Mouse (Mus musculus): ENCODE results near the gene Flrt1. TPM values are rescaled to one million over a fixed set of nuclear protein-coding genes. Genes with fewer than 3 reads are reported as not detected.

Flrt1 gene
- polyA plus RNA-seq, 1 experiment from 2014 or later: 3.5 TPM

Other genes starting within 250 kb of the Flrt1 start
- 1.7 and 1.9 TPM in 2 replicates for gene Ccdc88b, start 247.5 kb downstream of the Flrt1 start, polyA plus RNA-seq (2015; fragmentation: Nextera tagmentation; extraction: Ambion mirVana)
- 130 and 135 TPM in 2 replicates for gene Trmt112, start 196.0 kb downstream of the Flrt1 start, polyA plus RNA-seq (2015; fragmentation: Nextera tagmentation; extraction: Ambion mirVana)
- gene Prdx5, start 195.6 kb downstream of the Flrt1 start, polyA plus RNA-seq (2015; fragmentation: Nextera tagmentation; extraction: Ambion mirVana): 228 and 279 TPM in 2 replicates
- 17.1 and 18.8 TPM in 2 replicates for gene Esrra, start 183.9 kb downstream of the Flrt1 start, polyA plus RNA-seq (2015; fragmentation: Nextera tagmentation; extraction: Ambion mirVana)
- gene Catsperz, start 180.3 kb downstream of the Flrt1 start, polyA plus RNA-seq (2015; fragmentation: Nextera tagmentation; extraction: Ambion mirVana): 1.6 TPM in 2 replicates
- 0.67 and 0.86 TPM in 2 replicates for gene Kcnk4, start 171.2 kb downstream of the Flrt1 start, polyA plus RNA-seq (2015; fragmentation: Nextera tagmentation; extraction: Ambion mirVana)
- 71.6 and 75.8 TPM in 2 replicates for gene Bad, start 163.9 kb downstream of the Flrt1 start, polyA plus RNA-seq (2015; fragmentation: Nextera tagmentation; extraction: Ambion mirVana)
- 26.7 and 29.9 TPM in 2 replicates for gene Gpr137, start 163.2 kb downstream of the Flrt1 start, polyA plus RNA-seq (2015; fragmentation: Nextera tagmentation; extraction: Ambion mirVana)
- 165 and 184 TPM in 2 replicates for gene Ppp1r14b, start 130.8 kb downstream of the Flrt1 start, polyA plus RNA-seq (2015; fragmentation: Nextera tagmentation; extraction: Ambion mirVana)
- 81.3 and 92.2 TPM in 2 replicates for gene Plcb3, start 129.3 kb downstream of the Flrt1 start, polyA plus RNA-seq (2015; fragmentation: Nextera tagmentation; extraction: Ambion mirVana)
- 156 and 163 TPM in 2 replicates for gene Fkbp2, start 125.2 kb downstream of the Flrt1 start, polyA plus RNA-seq (2015; fragmentation: Nextera tagmentation; extraction: Ambion mirVana)
- gene Vegfb, start 118.1 kb downstream of the Flrt1 start, polyA plus RNA-seq (2015; fragmentation: Nextera tagmentation; extraction: Ambion mirVana): 43.9 and 44.8 TPM in 2 replicates
- gene Dnajc4, start 113.2 kb downstream of the Flrt1 start, polyA plus RNA-seq (2015; fragmentation: Nextera tagmentation; extraction: Ambion mirVana): 26.4 and 28.2 TPM in 2 replicates
- 21.1 and 24.9 TPM in 2 replicates for gene Nudt22, start 109.6 kb downstream of the Flrt1 start, polyA plus RNA-seq (2015; fragmentation: Nextera tagmentation; extraction: Ambion mirVana)
- gene Trpt1, start 109.6 kb downstream of the Flrt1 start, polyA plus RNA-seq (2015; fragmentation: Nextera tagmentation; extraction: Ambion mirVana): 10.0 and 10.1 TPM in 2 replicates
- gene Fermt3, start 86.3 kb downstream of the Flrt1 start, polyA plus RNA-seq (2015; fragmentation: Nextera tagmentation; extraction: Ambion mirVana): 14.0 and 16.2 TPM in 2 replicates
- gene Stip1, start 65.8 kb downstream of the Flrt1 start, polyA plus RNA-seq (2015; fragmentation: Nextera tagmentation; extraction: Ambion mirVana): 185 and 219 TPM in 2 replicates
- gene Macrod1, start 48.9 kb downstream of the Flrt1 start, polyA plus RNA-seq (2015; fragmentation: Nextera tagmentation; extraction: Ambion mirVana): 11.7 and 13.3 TPM in 2 replicates
- gene Otub1, start 100.6 kb upstream of the Flrt1 start, polyA plus RNA-seq (2015; fragmentation: Nextera tagmentation; extraction: Ambion mirVana): 163 and 169 TPM in 2 replicates
- gene Cox8a, start 111.9 kb upstream of the Flrt1 start, polyA plus RNA-seq (2015; fragmentation: Nextera tagmentation; extraction: Ambion mirVana): 988 and 1,377 TPM in 2 replicates
- gene Naa40, start 135.5 kb upstream of the Flrt1 start, polyA plus RNA-seq (2015; fragmentation: Nextera tagmentation; extraction: Ambion mirVana): 47.0 and 51.6 TPM in 2 replicates
- gene Rcor2, start 161.6 kb upstream of the Flrt1 start, polyA plus RNA-seq (2015; fragmentation: Nextera tagmentation; extraction: Ambion mirVana): 13.4 and 15.0 TPM in 2 replicates
- gene Mark2, start 236.1 kb upstream of the Flrt1 start, polyA plus RNA-seq (2015; fragmentation: Nextera tagmentation; extraction: Ambion mirVana): 55.7 and 57.7 TPM in 2 replicates